Mouse (Mus musculus): ENCODE data around the gene Gm10750.
"Not testable (repeated sequence)": the region's sequence is repeated elsewhere in the genome, so short reads cannot be mapped to it uniquely, and the experiment has no call there.

Gene Gm10750

GRCm38 (mm10) chr2:149017137-149017536 lies at the start of gene Gm10750:
TSS of gene Gm10750 (minus strand) at chr2:149017237.
- DNase-seq (ENCODE audit: low spot score) = not testable (repeated sequence)

GRCm38 (mm10) chr2:149004826-149005225 lies 12.2 kb downstream of the Gm10750 start:
- DNase-seq (ENCODE audit: low spot score) = no peak

GRCm38 (mm10) chr2:149003151-149003550 lies 13.9 kb downstream of the Gm10750 start, which contains the start of gene Gm1330:
TSS of gene Gm1330 (minus strand) at chr2:149003251.
- no peak for DNase-seq (ENCODE audit: low spot score)

- no peak for DNase-seq (ENCODE audit: low spot score)
Measured at GRCm38 (mm10) chr2:148995133-148995532, 21.9 kb downstream of the Gm10750 start.
